15 mouse cellular contexts compared by ENCODE assay signal in genomic region chr19:57354715-57355114, GRCm38 (mm10). TPM values are rescaled to one million over a fixed set of nuclear protein-coding genes. Genes with fewer than 3 reads are reported as not detected.
DNase-seq lines count a peak whose midpoint lies in the region; ATAC-seq and TF ChIP-seq lines count a peak whose summit lies in the region.
"Had no signal": no experiment of that assay in that cellular context is flagged by ENCODE, and none has a peak within 500 bp of the region (broad histone marks: within the 10 kb centered on the region; RNA-seq: fewer than 3 reads in every experiment).

No protein-coding gene starts in this region.

- peaks cover 27% of the 10 kb centered on the region for H3K79me2 ChIP-seq in macrophage (ENCODE audit: inconsistent target)

- no peaks in the 10 kb centered on the region for H3K9me3 ChIP-seq in forebrain, embryonic 11.5 days (ENCODE audit: control insufficient read depth, low read length)
- H3K9me3 ChIP-seq in forebrain, embryonic 12.5 days, result no peaks in the 10 kb centered on the region
- H3K9me3 ChIP-seq in liver, postnatal 0 days (ENCODE audit: low read length), result no peaks in the 10 kb centered on the region
- H3K9me3 ChIP-seq in liver, embryonic 11.5 days (ENCODE audit: control insufficient read depth, low read length), result no peaks in the 10 kb centered on the region
- H3K9me3 ChIP-seq in embryonic facial prominence, embryonic 14.5 days (ENCODE audit: control insufficient read depth, low read length), result no peaks in the 10 kb centered on the region
- H3K9me3 ChIP-seq in midbrain, embryonic 16.5 days (replicated peaks; ENCODE audit: control insufficient read depth, low read length, poor library complexity, severe bottlenecking), result no peaks in the 10 kb centered on the region
- H3K9me3 ChIP-seq: forebrain, embryonic 15.5 days; hindbrain, embryonic 13.5 days; liver, embryonic 15.5 days had no signal

- no peak overlapping the region for H3K4me2 ChIP-seq in forebrain, embryonic 11.5 days (ENCODE audit: low read depth, low read length, severe bottlenecking)
- H3K4me2 ChIP-seq in forebrain, embryonic 12.5 days, result no peak overlapping the region
- H3K4me2 ChIP-seq in liver, postnatal 0 days (ENCODE audit: low read depth, low read length), result 0 out of 2 replicates have a peak overlapping the region, but pooled peaks have one; percentile 62
- H3K4me2 ChIP-seq in liver, embryonic 11.5 days, result no peak overlapping the region
- no peak overlapping the region for H3K4me2 ChIP-seq in embryonic facial prominence, embryonic 14.5 days (ENCODE audit: low read depth, low read length)
- H3K4me2 ChIP-seq in midbrain, embryonic 16.5 days (ENCODE audit: low read length), result no peak overlapping the region
- H3K4me2 ChIP-seq: forebrain, embryonic 15.5 days; hindbrain, embryonic 13.5 days had no signal

- 90% methylated on average over 6 of the region's 6 CpGs for WGBS in forebrain, embryonic 11.5 days
- WGBS in forebrain, embryonic 12.5 days, result 86% methylated on average over 6 of the region's 6 CpGs
- 45% methylated on average over 6 of the region's 6 CpGs for WGBS in liver, postnatal 0 days (ENCODE audit: insufficient replicate concordance)
- 74% methylated on average over 6 of the region's 6 CpGs for WGBS in liver, embryonic 11.5 days
- 75% methylated on average over 6 of the region's 6 CpGs for WGBS in embryonic facial prominence, embryonic 14.5 days
- WGBS in macrophage (ENCODE audit: missing documents), result 11% methylated on average over 6 of the region's 6 CpGs
- WGBS in midbrain, embryonic 16.5 days, result 91% methylated on average over 6 of the region's 6 CpGs

- TF ChIP-seq CTCF in liver, postnatal 0 days (IDR thresholded peaks at IDR 0.05; ENCODE audit: low read depth), result no peak

- no peak overlapping the region for H3K9ac ChIP-seq in forebrain, embryonic 11.5 days (ENCODE audit: low read length)
- H3K9ac ChIP-seq in forebrain, embryonic 12.5 days, result no peak overlapping the region
- no peak overlapping the region for H3K9ac ChIP-seq in liver, postnatal 0 days (replicated peaks)
- H3K9ac ChIP-seq in liver, embryonic 11.5 days (ENCODE audit: low read depth, low read length), result no peak overlapping the region
- no peak overlapping the region for H3K9ac ChIP-seq in embryonic facial prominence, embryonic 14.5 days (ENCODE audit: low read depth, low read length)
- H3K9ac ChIP-seq in midbrain, embryonic 16.5 days (ENCODE audit: low read depth, low read length), result no peak overlapping the region
- H3K9ac ChIP-seq: forebrain, embryonic 15.5 days; hindbrain, embryonic 13.5 days; liver, embryonic 15.5 days had no signal

- H3K4me3 ChIP-seq in forebrain, embryonic 11.5 days (ENCODE audit: low read depth, low read length), result no peak overlapping the region
- H3K4me3 ChIP-seq in forebrain, embryonic 12.5 days (replicated peaks), result no peak overlapping the region
- H3K4me3 ChIP-seq in liver, postnatal 0 days (ENCODE audit: low read depth, low read length), result no peak overlapping the region
- H3K4me3 ChIP-seq in liver, embryonic 11.5 days (ENCODE audit: low read depth, low read length), result no peak overlapping the region
- no peak overlapping the region for H3K4me3 ChIP-seq in embryonic facial prominence, embryonic 14.5 days (ENCODE audit: low read depth, low read length)
- no peak overlapping the region for H3K4me3 ChIP-seq in macrophage (ENCODE audit: inconsistent target)
- H3K4me3 ChIP-seq in midbrain, embryonic 16.5 days (ENCODE audit: low read depth, low read length), result no peak overlapping the region
- H3K4me3 ChIP-seq: forebrain, embryonic 15.5 days; hindbrain, embryonic 13.5 days; left cerebral cortex, adult 2 months had no signal

- no peaks in the 10 kb centered on the region for H3K27me3 ChIP-seq in forebrain, embryonic 11.5 days (ENCODE audit: control insufficient read depth, insufficient read depth, low read length)
- no peaks in the 10 kb centered on the region for H3K27me3 ChIP-seq in forebrain, embryonic 12.5 days
- no peaks in the 10 kb centered on the region for H3K27me3 ChIP-seq in liver, postnatal 0 days (ENCODE audit: insufficient read depth, low read length)
- no peaks in the 10 kb centered on the region for H3K27me3 ChIP-seq in liver, embryonic 11.5 days (replicated peaks; ENCODE audit: control insufficient read depth, insufficient read depth, low read length)
- no peaks in the 10 kb centered on the region for H3K27me3 ChIP-seq in embryonic facial prominence, embryonic 14.5 days (replicated peaks; ENCODE audit: control insufficient read depth, insufficient read depth, low read length)
- no peaks in the 10 kb centered on the region for H3K27me3 ChIP-seq in midbrain, embryonic 16.5 days (ENCODE audit: control insufficient read depth, insufficient read depth, low read depth, low read length)
- H3K27me3 ChIP-seq: forebrain, embryonic 15.5 days; hindbrain, embryonic 13.5 days; liver, embryonic 15.5 days had no signal

- no peak for TF ChIP-seq EP300 in liver, postnatal 0 days (IDR thresholded peaks at IDR 0.05; ENCODE audit: low read depth)

- ATAC-seq in forebrain, embryonic 11.5 days (replicated peaks; ENCODE audit: low FRiP score), result no peak
- ATAC-seq in forebrain, embryonic 12.5 days (ENCODE audit: low FRiP score), result no peak
- ATAC-seq in liver, postnatal 0 days, result no peak
- ATAC-seq in liver, embryonic 11.5 days (replicated peaks; ENCODE audit: low FRiP score), result no peak
- no peak for ATAC-seq in embryonic facial prominence, embryonic 14.5 days (ENCODE audit: low read depth)
- no peak for ATAC-seq in midbrain, embryonic 16.5 days
- ATAC-seq: forebrain, embryonic 15.5 days had no signal

- no peak overlapping the region for H3K27ac ChIP-seq in forebrain, embryonic 11.5 days (ENCODE audit: low read depth, low read length)
- no peak overlapping the region for H3K27ac ChIP-seq in forebrain, embryonic 12.5 days
- H3K27ac ChIP-seq in liver, postnatal 0 days (ENCODE audit: low read depth), result peak overlapping the region; percentile 87
- no peak overlapping the region for H3K27ac ChIP-seq in liver, embryonic 11.5 days (ENCODE audit: low read depth, low read length)
- peak overlapping the region; percentile 45 for H3K27ac ChIP-seq in embryonic facial prominence, embryonic 14.5 days (replicated peaks; ENCODE audit: low read depth, low read length)
- peak overlapping the region; percentile 76 for H3K27ac ChIP-seq in macrophage
- H3K27ac ChIP-seq in midbrain, embryonic 16.5 days (ENCODE audit: low read length), result no peak overlapping the region
- H3K27ac ChIP-seq: forebrain, embryonic 15.5 days; hindbrain, embryonic 13.5 days; left cerebral cortex, adult 2 months had no signal

- no peaks in the 10 kb centered on the region for H3K4me1 ChIP-seq in forebrain, embryonic 11.5 days (replicated peaks; ENCODE audit: control insufficient read depth, insufficient read depth, low read length)
- peaks cover 6% of the 10 kb centered on the region; the same call in 1 of the 2 replicates for H3K4me1 ChIP-seq in forebrain, embryonic 12.5 days
- peaks cover 47% of the 10 kb centered on the region for H3K4me1 ChIP-seq in liver, postnatal 0 days (ENCODE audit: insufficient read depth)
- peaks cover 31% of the 10 kb centered on the region for H3K4me1 ChIP-seq in liver, embryonic 11.5 days (replicated peaks; ENCODE audit: control insufficient read depth, insufficient read depth, low read length)
- peaks cover 33% of the 10 kb centered on the region; the same call in 1 of the 2 replicates for H3K4me1 ChIP-seq in embryonic facial prominence, embryonic 14.5 days (ENCODE audit: control insufficient read depth, insufficient read depth, low read length)
- H3K4me1 ChIP-seq in midbrain, embryonic 16.5 days (ENCODE audit: control insufficient read depth, insufficient read depth, low read length), result peaks cover 9% of the 10 kb centered on the region

- peak; percentile 23 for DNase-seq in forebrain, embryonic 11.5 days (ENCODE audit: low spot score)
- no peak for DNase-seq in liver, postnatal 0 days
- DNase-seq in liver, embryonic 11.5 days (ENCODE audit: low spot score), result no peak
- DNase-seq in embryonic facial prominence, embryonic 14.5 days (ENCODE audit: low spot score), result no peak
- no peak for DNase-seq in urinary bladder, adult 18-20 months (ENCODE audit: low spot score in 2 of 2)
- DNase-seq: cerebellum, adult 2 months; gastrocnemius, postnatal 10 days; midbrain, embryonic 14.5 days had no signal

- no peaks in the 10 kb centered on the region for H3K36me3 ChIP-seq in forebrain, embryonic 11.5 days (ENCODE audit: control insufficient read depth, insufficient read depth, low read length)
- H3K36me3 ChIP-seq in forebrain, embryonic 12.5 days (replicated peaks), result no peaks in the 10 kb centered on the region
- no peaks in the 10 kb centered on the region; the same call in 1 of the 2 replicates for H3K36me3 ChIP-seq in liver, postnatal 0 days (replicated peaks; ENCODE audit: insufficient read depth, low read length)
- peaks cover 3% of the 10 kb centered on the region; the same call in 1 of the 2 replicates for H3K36me3 ChIP-seq in liver, embryonic 11.5 days (ENCODE audit: control insufficient read depth, insufficient read depth, low read length)
- no peaks in the 10 kb centered on the region for H3K36me3 ChIP-seq in embryonic facial prominence, embryonic 14.5 days (ENCODE audit: control insufficient read depth, insufficient read depth, low read length)
- H3K36me3 ChIP-seq in macrophage (ENCODE audit: inconsistent target), result no peaks in the 10 kb centered on the region
- H3K36me3 ChIP-seq in midbrain, embryonic 16.5 days (ENCODE audit: control insufficient read depth, insufficient read depth, low read length), result no peaks in the 10 kb centered on the region
- H3K36me3 ChIP-seq: forebrain, embryonic 15.5 days; hindbrain, embryonic 13.5 days; liver, embryonic 15.5 days had no signal

RNA-seq across cellular contexts. Expression of gene Fam160b1, which starts 5.8 kb away (rescaled TPM):
- 14.0 and 14.5 TPM in 2 replicates for polyA plus RNA-seq in forebrain, embryonic 11.5 days (2014; fragmentation: Nextera tagmentation; extraction: Ambion mirVana)
- 15.7 and 16.7 TPM in 2 replicates for polyA plus RNA-seq in forebrain, embryonic 12.5 days (2016; fragmentation: Nextera tagmentation; extraction: Ambion mirVana)
- 7.8 and 9.2 TPM in 2 replicates for polyA plus RNA-seq in liver, postnatal 0 days (2015; fragmentation: Nextera tagmentation; extraction: Ambion mirVana)
- 11.9 and 12.6 TPM in 2 replicates for polyA plus RNA-seq in liver, embryonic 11.5 days (2014; fragmentation: Nextera tagmentation; extraction: Ambion mirVana)
- 18.4 and 20.0 TPM in 2 replicates for polyA plus RNA-seq in embryonic facial prominence, embryonic 14.5 days (2014; fragmentation: Nextera tagmentation; extraction: Ambion mirVana)
- total RNA-seq in macrophage (2018; cell fraction: chromatin; rRNA removed), result 10 to 100 TPM in 17 of 26 experiments, 1 to 10 TPM in 9; 4.7 to 23.7 (median 15.7) TPM
- 10 to 100 TPM; 10.3 to 23.5 (median 16.5) TPM for total RNA-seq in macrophage (2018; cell fraction: cytosol; rRNA removed)
- total RNA-seq in macrophage (2018; cell fraction: nucleus; rRNA removed), result 10 to 100 TPM in 22 of 26 experiments, 1 to 10 TPM in 4; 7.2 to 33.5 (median 17.0) TPM
- polyA plus RNA-seq in macrophage (2018), result 13.5 to 15.0 TPM (median 14.8 TPM) in 3 replicates
- polyA plus RNA-seq in midbrain, embryonic 16.5 days (2015; fragmentation: Nextera tagmentation; extraction: Ambion mirVana), result 12.6 and 13.1 TPM in 2 replicates

RNA-seq across cellular contexts. Expression of gene Ablim1, which starts 40.0 kb away (rescaled TPM):
- 17.0 and 19.9 TPM in 2 replicates for polyA plus RNA-seq in forebrain, embryonic 11.5 days (2014; fragmentation: Nextera tagmentation; extraction: Ambion mirVana)
- 16.5 and 17.7 TPM in 2 replicates for polyA plus RNA-seq in forebrain, embryonic 12.5 days (2016; fragmentation: Nextera tagmentation; extraction: Ambion mirVana)
- polyA plus RNA-seq in liver, postnatal 0 days (2015; fragmentation: Nextera tagmentation; extraction: Ambion mirVana), result 11.5 and 12.0 TPM in 2 replicates
- polyA plus RNA-seq in liver, embryonic 11.5 days (2014; fragmentation: Nextera tagmentation; extraction: Ambion mirVana), result 9.9 and 11.6 TPM in 2 replicates
- polyA plus RNA-seq in embryonic facial prominence, embryonic 14.5 days (2014; fragmentation: Nextera tagmentation; extraction: Ambion mirVana), result 48.5 and 49.3 TPM in 2 replicates
- 1 to 10 TPM in 3 of 26 experiments, under 1 TPM in 6, not detected in 17; 0.13 to 2.3 (median 0.41) TPM for total RNA-seq in macrophage (2018; cell fraction: chromatin; rRNA removed)
- under 1 TPM in 23 of 26 experiments, not detected in 3; 0.03 to 0.35 (median 0.11) TPM for total RNA-seq in macrophage (2018; cell fraction: cytosol; rRNA removed)
- total RNA-seq in macrophage (2018; cell fraction: nucleus; rRNA removed), result 1 to 10 TPM in 1 of 26 experiments, under 1 TPM in 12, not detected in 13; 0.12 to 1.2 (median 0.41) TPM
- 0.10 to 0.46 TPM (median 0.19 TPM) in 3 replicates for polyA plus RNA-seq in macrophage (2018)
- 64.1 and 66.2 TPM in 2 replicates for polyA plus RNA-seq in midbrain, embryonic 16.5 days (2015; fragmentation: Nextera tagmentation; extraction: Ambion mirVana)

Comparison
In these comparisons a context has a peak if more than half of its experiments do, and no peak if none do; other contexts are left out.
1. H3K27ac ChIP-seq: peak in liver, postnatal 0 days (single experiment), embryonic facial prominence, embryonic 14.5 days (single experiment) and macrophage (single experiment); none in forebrain, embryonic 11.5 days (single experiment), forebrain, embryonic 12.5 days (single experiment), liver, embryonic 11.5 days (single experiment) and midbrain, embryonic 16.5 days (single experiment).